Mouse (Mus musculus) midbrain, embryonic 10.5 days (tissue): ENCODE measurements around the gene Azgp1. TPM values are rescaled to one million over a fixed set of nuclear protein-coding genes. Genes with fewer than 3 reads are reported as not detected.
"Not testable (repeated sequence)": the region's sequence is repeated elsewhere in the genome, so short reads cannot be mapped to it uniquely, and the experiment has no call there.

Experiments
- DNase-seq: peaks from one replicate; pipeline ENCODE4 v3.0.0-alpha.2; 2017; ENCODE audit warnings: low spot score
- H3K27ac ChIP-seq: fragments of 300-500 bp; sonication (generic); replicated peaks from 2 replicates; pipeline ENCODE4 v1.5.1; 2016; ENCODE audit warnings: mild to moderate bottlenecking
- H3K27me3 ChIP-seq: fragments of 300-500 bp; sonication (generic); 2 replicates; pipeline ENCODE4 v1.6.1; 2016; ENCODE audit warnings: low read depth, mild to moderate bottlenecking; ENCODE audit not compliant: poor library complexity, severe bottlenecking
- H3K36me3 ChIP-seq: fragments of 300-500 bp; sonication (generic); 2 replicates; pipeline ENCODE4 v1.6.1; 2016; ENCODE audit warnings: mild to moderate bottlenecking, moderate library complexity
- H3K4me1 ChIP-seq: fragments of 300-500 bp; sonication (generic); 2 replicates; pipeline ENCODE4 v1.6.1; 2016
- H3K4me3 ChIP-seq: fragments of 300-500 bp; sonication (generic); 2 replicates; pipeline ENCODE4 v1.5.1; 2016; ENCODE audit warnings: mild to moderate bottlenecking, moderate library complexity
- H3K9me3 ChIP-seq: fragments of 300-500 bp; sonication (generic); replicated peaks from 2 replicates; pipeline ENCODE4 v1.6.1; 2016; ENCODE audit warnings: mild to moderate bottlenecking
- WGBS: fragments of 180-500 bp; shearing (Covaris S2); methylation state at CpG from one replicate; pipeline ENCODE4 v1.1.7; 2016; 5-methylcytosine and 5-hydroxymethylcytosine counted together
- polyA plus RNA-seq: library from polyadenylated mRNA; unstranded; fragments of >200 nt; fragmentation: Nextera tagmentation; extraction: Ambion mirVana; gene quantifications from 2 replicates; pipeline ENCODE4 v1.2.1, GENCODE M21; 2016

Gene Azgp1
- not detected in 2 replicates for polyA plus RNA-seq

- H3K9me3 ChIP-seq: no peaks in the 10 kb centered on the region
- 89% methylated on average over 4 of the region's 4 CpGs for WGBS
- no peaks in the 10 kb centered on the region for H3K27me3 ChIP-seq
- no peaks in the 10 kb centered on the region for H3K4me1 ChIP-seq
- no peak within 1 kb of the TSS for H3K27ac ChIP-seq
- H3K36me3 ChIP-seq: no peaks in the 10 kb centered on the region
- DNase-seq: no peak
- H3K4me3 ChIP-seq: no peak within 1 kb of the TSS
Observed at GRCm38 (mm10) chr5:137981300-137981699, at the start of gene Azgp1. Gene Azgp1, plus strand, starts transcription at chr5:137981520.

- WGBS: 74% methylated on average over 2 of the region's 2 CpGs
Observed at GRCm38 (mm10) chr5:137933934-137934333, 47.4 kb upstream of the Azgp1 start.

GRCm38 (mm10) chr5:137936486-137936885, 44.8 kb upstream of the Azgp1 start:
- H3K27ac ChIP-seq: no peak overlapping the region
- no peaks in the 10 kb centered on the region for H3K9me3 ChIP-seq
- H3K27me3 ChIP-seq: no peaks in the 10 kb centered on the region
- no peaks in the 10 kb centered on the region for H3K36me3 ChIP-seq
- DNase-seq: no peak
- H3K4me1 ChIP-seq: no peaks in the 10 kb centered on the region
- no peak overlapping the region for H3K4me3 ChIP-seq
- 91% methylated on average over 2 of the region's 2 CpGs for WGBS

More at GRCm38 (mm10) chr5:137933934-137934333, 47.4 kb upstream of the Azgp1 start:
- H3K4me3 ChIP-seq, H3K27ac ChIP-seq, H3K9me3 ChIP-seq, H3K4me1 ChIP-seq, DNase-seq, H3K27me3 ChIP-seq, H3K36me3 ChIP-seq: not testable (repeated sequence)

GRCm38 (mm10) chr5:137937238-137937637, 44.1 kb upstream of the Azgp1 start:
- WGBS: 70% methylated on average over 4 of the region's 4 CpGs
- Histone ChIP-seq H3K9me3 (no peaks in the 10 kb centered on the region), H3K4me3 (no peak overlapping the region), H3K27ac (no peak overlapping the region), H3K27me3 (no peaks in the 10 kb centered on the region), H3K36me3 (no peaks in the 10 kb centered on the region), H3K4me1 (no peaks in the 10 kb centered on the region)
- no peak for DNase-seq

- Histone ChIP-seq H3K27me3 (no peaks in the 10 kb centered on the region), H3K36me3 (no peaks in the 10 kb centered on the region), H3K9me3 (no peaks in the 10 kb centered on the region), H3K4me3 (no peak overlapping the region), H3K27ac (no peak overlapping the region), H3K4me1 (no peaks in the 10 kb centered on the region)
- WGBS: 87% methylated on average over 4 of the region's 4 CpGs
- DNase-seq: no peak
Observed at GRCm38 (mm10) chr5:137940948-137941347, 40.4 kb upstream of the Azgp1 start.

GRCm38 (mm10) chr5:137943133-137943532, 38.2 kb upstream of the Azgp1 start:
- no peak for DNase-seq
- Histone ChIP-seq H3K4me1 (no peaks in the 10 kb centered on the region), H3K9me3 (no peaks in the 10 kb centered on the region), H3K36me3 (no peaks in the 10 kb centered on the region), H3K27me3 (no peaks in the 10 kb centered on the region), H3K4me3 (no peak overlapping the region), H3K27ac (no peak overlapping the region)
- WGBS: 84% methylated on average over 1 of the region's 1 CpGs

- Histone ChIP-seq H3K4me3 (no peak overlapping the region), H3K4me1 (no peaks in the 10 kb centered on the region), H3K27ac (no peak overlapping the region), H3K36me3 (no peaks in the 10 kb centered on the region), H3K9me3 (no peaks in the 10 kb centered on the region), H3K27me3 (no peaks in the 10 kb centered on the region)
- no peak for DNase-seq
Observed at GRCm38 (mm10) chr5:137947303-137947702, 34.0 kb upstream of the Azgp1 start.

- no peak overlapping the region for H3K4me3 ChIP-seq
- H3K9me3 ChIP-seq: no peaks in the 10 kb centered on the region
- H3K27ac ChIP-seq: no peak overlapping the region
- WGBS: 46% methylated on average over 6 of the region's 6 CpGs
- no peaks in the 10 kb centered on the region for H3K4me1 ChIP-seq
- H3K27me3 ChIP-seq: no peaks in the 10 kb centered on the region
- DNase-seq: no peak
- H3K36me3 ChIP-seq: no peaks in the 10 kb centered on the region
Observed at GRCm38 (mm10) chr5:137951218-137951617, 30.1 kb upstream of the Azgp1 start.

- Histone ChIP-seq H3K4me3 (no peak overlapping the region), H3K27ac (no peak overlapping the region), H3K4me1 (no peaks in the 10 kb centered on the region), H3K36me3 (no peaks in the 10 kb centered on the region), H3K27me3 (no peaks in the 10 kb centered on the region), H3K9me3 (no peaks in the 10 kb centered on the region)
- WGBS: 87% methylated on average over 3 of the region's 3 CpGs
- DNase-seq: no peak
Observed at GRCm38 (mm10) chr5:137956404-137956803, 24.9 kb upstream of the Azgp1 start.

GRCm38 (mm10) chr5:137962945-137963344, 18.4 kb upstream of the Azgp1 start, which contains the start of gene Gjc3:
Gene Gjc3, minus strand, starts transcription at chr5:137963098.
- Histone ChIP-seq H3K4me3 (no peak within 1 kb of the TSS), H3K9me3 (no peaks in the 10 kb centered on the region), H3K36me3 (no peaks in the 10 kb centered on the region), H3K27me3 (no peaks in the 10 kb centered on the region), H3K4me1 (peaks cover 6% of the 10 kb centered on the region; the same call in 1 of the 2 replicates), H3K27ac (no peak within 1 kb of the TSS)
- DNase-seq: no peak
- 70% methylated on average over 8 of the region's 8 CpGs for WGBS

- Histone ChIP-seq H3K4me1 (peaks cover 6% of the 10 kb centered on the region; the same call in 1 of the 2 replicates), H3K27me3 (no peaks in the 10 kb centered on the region), H3K4me3 (no peak overlapping the region), H3K9me3 (no peaks in the 10 kb centered on the region), H3K36me3 (no peaks in the 10 kb centered on the region), H3K27ac (no peak overlapping the region)
- no peak for DNase-seq
Observed at GRCm38 (mm10) chr5:137966492-137966891, 14.8 kb upstream of the Azgp1 start.

GRCm38 (mm10) chr5:137973161-137973560, 8.2 kb upstream of the Azgp1 start:
- no peaks in the 10 kb centered on the region for H3K27me3 ChIP-seq
- H3K4me1 ChIP-seq: no peaks in the 10 kb centered on the region
- 75% methylated on average over 2 of the region's 2 CpGs for WGBS
- H3K4me3 ChIP-seq: no peak overlapping the region
- no peaks in the 10 kb centered on the region for H3K36me3 ChIP-seq
- no peaks in the 10 kb centered on the region for H3K9me3 ChIP-seq
- DNase-seq: no peak
- no peak overlapping the region for H3K27ac ChIP-seq

GRCm38 (mm10) chr5:137973738-137974137, 7.6 kb upstream of the Azgp1 start:
- H3K4me1 ChIP-seq: no peaks in the 10 kb centered on the region
- 58% methylated on average over 3 of the region's 3 CpGs for WGBS
- no peaks in the 10 kb centered on the region for H3K27me3 ChIP-seq
- no peaks in the 10 kb centered on the region for H3K36me3 ChIP-seq
- no peak for DNase-seq
- H3K9me3 ChIP-seq: no peaks in the 10 kb centered on the region
- H3K4me3 ChIP-seq: no peak overlapping the region
- H3K27ac ChIP-seq: no peak overlapping the region

GRCm38 (mm10) chr5:137974724-137975123, 6.6 kb upstream of the Azgp1 start:
- WGBS: 68% methylated on average over 3 of the region's 3 CpGs
- no peaks in the 10 kb centered on the region for H3K4me1 ChIP-seq
- no peak for DNase-seq
- H3K27me3 ChIP-seq: no peaks in the 10 kb centered on the region
- no peaks in the 10 kb centered on the region for H3K9me3 ChIP-seq
- H3K27ac ChIP-seq: no peak overlapping the region
- no peak overlapping the region for H3K4me3 ChIP-seq
- H3K36me3 ChIP-seq: no peaks in the 10 kb centered on the region
